Mouse (Mus musculus): Measurements from ENCODE around the gene Il17rb. TPM values are rescaled to one million over a fixed set of nuclear protein-coding genes. Genes with fewer than 3 reads are reported as not detected.

The Il17rb gene
- 7.1 and 8.0 TPM in 2 replicates for total RNA-seq (2015)
- 3.5 and 3.9 TPM in 2 replicates for total RNA-seq (2017)

- peak; percentile 89 for ATAC-seq (replicated peaks; ENCODE audit: poor library complexity)
These were observed at the start of gene Il17rb, which contains the start of gene Chdh for GRCm38 (mm10) chr14:30008733-30009575. Gene Il17rb (minus strand): TSS chr14:30008896. Gene Chdh (plus strand): TSS chr14:30009023.

- peak; percentile 30; the same call in 1 of the 2 replicates for ATAC-seq (replicated peaks; ENCODE audit: poor library complexity)
These were observed 47.5 kb upstream of the Il17rb start for GRCm38 (mm10) chr14:30056031-30056766.

GRCm38 (mm10) chr14:30054922-30055321 lies 46.2 kb upstream of the Il17rb start:
- ATAC-seq (replicated peaks; ENCODE audit: poor library complexity): peak; percentile 63

- no peak for ATAC-seq (replicated peaks; ENCODE audit: poor library complexity)
These were observed 41.6 kb upstream of the Il17rb start for GRCm38 (mm10) chr14:30050280-30050679.

- no peak for ATAC-seq (replicated peaks; ENCODE audit: poor library complexity)
These were observed 39.4 kb upstream of the Il17rb start for GRCm38 (mm10) chr14:30048049-30048448.

GRCm38 (mm10) chr14:30046976-30047375 lies 38.3 kb upstream of the Il17rb start:
- ATAC-seq (replicated peaks; ENCODE audit: poor library complexity): no peak

- no peak for ATAC-seq (replicated peaks; ENCODE audit: poor library complexity)
These were observed 37.1 kb upstream of the Il17rb start for GRCm38 (mm10) chr14:30045704-30046220.

- ATAC-seq (replicated peaks; ENCODE audit: poor library complexity): no peak
These were observed 36.5 kb upstream of the Il17rb start for GRCm38 (mm10) chr14:30045239-30045638.

- peak; percentile 91 for ATAC-seq (replicated peaks; ENCODE audit: poor library complexity)
These were observed 34.8 kb upstream of the Il17rb start for GRCm38 (mm10) chr14:30043356-30043940.

- no peak for ATAC-seq (replicated peaks; ENCODE audit: poor library complexity)
These were observed 33.1 kb upstream of the Il17rb start for GRCm38 (mm10) chr14:30041836-30042235.

GRCm38 (mm10) chr14:30039413-30039812 lies 30.7 kb upstream of the Il17rb start:
- ATAC-seq (replicated peaks; ENCODE audit: poor library complexity): no peak

- no peak for ATAC-seq (replicated peaks; ENCODE audit: poor library complexity)
These were observed 29.7 kb upstream of the Il17rb start for GRCm38 (mm10) chr14:30038431-30038830.

GRCm38 (mm10) chr14:30033405-30033804 lies 24.7 kb upstream of the Il17rb start:
- 0 out of 2 replicates have a peak, but pooled peaks have one; percentile 37 for ATAC-seq (replicated peaks; ENCODE audit: poor library complexity)

GRCm38 (mm10) chr14:30027378-30027777 lies 18.7 kb upstream of the Il17rb start:
- peak; percentile 79 for ATAC-seq (replicated peaks; ENCODE audit: poor library complexity)

GRCm38 (mm10) chr14:30024387-30024786 lies 15.7 kb upstream of the Il17rb start:
- peak; percentile 34 for ATAC-seq (replicated peaks; ENCODE audit: poor library complexity)

GRCm38 (mm10) chr14:30022471-30022870 lies 13.8 kb upstream of the Il17rb start:
- ATAC-seq (replicated peaks; ENCODE audit: poor library complexity): peak; percentile 62

- peak; percentile 56 for ATAC-seq (replicated peaks; ENCODE audit: poor library complexity)
These were observed 11.3 kb upstream of the Il17rb start for GRCm38 (mm10) chr14:30019792-30020575.

- no peak for ATAC-seq (replicated peaks; ENCODE audit: poor library complexity)
These were observed 10.7 kb upstream of the Il17rb start for GRCm38 (mm10) chr14:30019375-30019774.

GRCm38 (mm10) chr14:30018846-30019245 lies 10.2 kb upstream of the Il17rb start:
- no peak for ATAC-seq (replicated peaks; ENCODE audit: poor library complexity)

GRCm38 (mm10) chr14:30018463-30018801 lies 9.7 kb upstream of the Il17rb start:
- ATAC-seq (replicated peaks; ENCODE audit: poor library complexity): no peak

Data from megakaryocyte progenitor cell, adult 5-6 weeks (primary cell).